Mouse (Mus musculus) frontal cortex, postnatal 36 days (tissue): ENCODE measurements around the gene Cox20.
"Not testable (repeated sequence)": the region's sequence is repeated elsewhere in the genome, so short reads cannot be mapped to it uniquely, and the experiment has no call there.

ENCODE experiments used
- DNase-seq, 2 experiments: peaks; one replicate each; pipeline ENCODE4 v3.0.0; 2022; ENCODE audit warnings: low spot score in 2 of 2

Cox20 gene

DNA sequence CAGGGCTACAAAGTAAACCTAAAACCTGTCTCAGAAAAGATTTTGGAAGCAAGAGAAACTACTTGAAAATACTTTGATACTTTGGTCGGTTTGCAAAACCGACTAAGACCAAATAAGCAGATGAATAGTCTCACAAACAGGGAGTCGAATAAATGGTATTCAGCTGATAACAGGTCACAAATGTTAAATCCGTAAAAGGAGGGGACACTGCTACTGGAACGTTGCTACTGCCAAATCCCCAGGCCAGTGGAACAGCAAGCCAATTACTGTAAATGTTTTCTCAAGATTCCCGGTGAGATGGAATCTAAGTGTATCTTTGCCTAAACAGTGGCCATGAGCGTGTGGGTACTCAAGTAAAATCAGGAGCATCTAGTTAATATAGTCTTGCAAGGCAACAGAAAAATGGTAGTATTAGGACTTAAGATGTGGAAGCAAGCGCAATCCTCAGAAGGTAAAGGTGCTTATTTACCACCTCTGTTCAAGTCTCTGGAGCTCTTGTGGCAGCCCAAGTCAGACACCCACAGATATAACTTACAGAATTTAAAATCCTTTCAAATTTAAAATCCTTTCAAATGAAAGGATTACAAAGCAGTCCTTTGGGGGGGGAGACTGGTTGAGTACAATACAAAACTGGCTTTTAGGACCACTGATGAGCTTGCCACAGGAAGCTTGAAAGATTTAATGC is 1.2 kb downstream of the Cox20 start:
- DNase-seq = no peak

DNA sequence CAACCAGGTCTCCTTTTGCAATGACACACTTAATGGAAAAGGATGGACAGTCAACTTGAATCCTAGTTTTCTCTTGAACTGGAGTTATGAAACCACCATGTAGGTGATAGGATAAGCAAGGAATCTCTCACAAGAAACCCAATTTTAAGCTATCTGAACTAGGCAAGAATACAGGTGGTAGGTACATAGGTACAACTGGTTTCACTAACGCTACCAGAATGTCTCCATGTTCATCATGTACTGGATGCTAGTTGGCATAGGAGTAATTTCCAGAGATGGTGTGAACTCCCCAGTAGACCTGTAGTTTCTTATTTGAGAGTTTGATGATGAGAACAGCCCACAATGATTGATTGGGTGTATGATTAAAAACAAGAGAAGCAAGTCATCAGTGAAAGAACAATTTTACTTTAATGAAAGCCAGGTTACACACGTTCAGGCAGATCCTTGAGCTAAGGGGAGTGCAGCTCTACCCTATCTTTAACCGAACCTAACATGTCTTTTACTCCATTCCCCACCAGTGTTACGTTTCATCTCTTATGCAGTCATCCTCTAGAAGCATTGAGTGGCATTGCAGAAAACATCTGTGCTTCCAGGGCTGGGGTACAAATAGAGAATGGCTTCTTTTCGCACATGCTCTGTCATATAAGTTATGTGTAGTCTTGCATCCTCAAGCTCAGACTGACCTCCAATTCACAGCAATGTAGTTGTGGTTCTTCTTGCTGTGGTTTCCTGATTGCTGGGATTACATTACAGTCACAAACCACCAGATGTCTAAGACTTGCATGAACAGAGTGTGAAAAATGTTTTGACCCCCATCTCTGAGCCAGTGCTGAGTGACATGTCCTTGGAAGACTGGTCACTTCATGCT is 2.0 kb downstream of the Cox20 start:
- no peak for DNase-seq

DNA sequence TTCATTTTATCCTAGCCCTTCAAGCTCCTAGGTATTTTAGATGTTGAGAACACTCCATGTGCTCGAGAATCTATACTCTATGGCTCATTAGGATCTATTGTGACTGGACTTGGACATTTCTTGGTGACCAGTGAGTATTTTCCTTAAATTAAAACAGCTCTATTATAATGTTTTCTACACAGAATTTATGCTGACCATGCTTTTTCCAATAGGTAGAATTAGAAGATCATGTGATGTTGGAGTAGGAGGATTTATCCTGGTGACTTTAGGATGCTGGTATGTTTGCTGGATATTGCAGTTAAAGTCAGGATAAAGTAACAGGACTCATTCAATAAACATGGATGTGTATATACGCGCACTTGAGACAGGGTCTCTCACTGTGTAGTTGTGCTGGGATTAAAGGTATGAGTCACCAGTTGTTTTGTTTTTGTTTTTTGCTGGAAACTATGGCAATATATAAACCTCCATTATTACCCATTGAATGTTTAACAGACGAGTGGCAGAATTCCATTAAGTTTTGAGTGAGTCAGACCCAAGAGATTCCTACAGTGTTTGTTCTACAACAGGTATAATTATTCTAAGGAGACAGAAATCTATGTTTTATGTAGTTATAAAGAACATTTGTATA is 2.9 kb downstream of the Cox20 start:
- no peak for DNase-seq

DNA sequence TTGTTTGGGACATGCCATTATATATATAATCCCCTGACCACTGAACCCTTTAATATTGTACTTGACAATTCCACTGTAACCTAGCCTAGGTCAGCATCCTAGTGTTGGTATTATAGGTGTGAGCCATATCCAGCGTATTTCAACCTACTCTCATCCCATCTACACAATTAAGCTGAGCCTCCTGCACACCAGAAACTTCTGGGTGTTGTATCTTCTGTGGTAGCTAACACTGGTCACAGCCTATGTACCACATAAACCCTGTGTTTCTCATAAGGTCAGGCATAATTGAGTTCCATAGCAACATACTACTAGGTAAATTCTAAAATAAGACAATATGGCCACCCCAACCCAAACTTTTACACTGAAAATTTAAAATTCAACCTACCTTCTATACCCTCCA is 4.3 kb downstream of the Cox20 start:
- no peak for DNase-seq

DNA sequence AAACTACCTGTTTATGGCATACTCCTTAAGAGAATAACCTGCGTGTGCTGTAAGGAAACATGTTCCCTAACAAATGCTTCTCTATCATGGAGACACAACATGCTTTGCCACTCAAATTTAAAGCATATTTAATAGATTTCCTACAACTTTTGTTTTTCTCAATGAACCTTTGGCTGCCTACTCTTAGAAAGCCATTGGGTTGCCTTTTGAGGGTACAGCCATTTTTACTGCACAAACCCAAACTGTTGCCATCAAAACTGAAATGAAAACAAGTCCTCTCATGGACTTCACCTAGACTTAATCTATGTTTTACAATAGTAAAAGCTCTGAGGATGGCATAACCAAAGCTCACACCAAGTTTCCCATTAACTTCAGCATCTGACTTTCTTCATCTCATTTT is 5.6 kb downstream of the Cox20 start:
- DNase-seq = no peak

DNA sequence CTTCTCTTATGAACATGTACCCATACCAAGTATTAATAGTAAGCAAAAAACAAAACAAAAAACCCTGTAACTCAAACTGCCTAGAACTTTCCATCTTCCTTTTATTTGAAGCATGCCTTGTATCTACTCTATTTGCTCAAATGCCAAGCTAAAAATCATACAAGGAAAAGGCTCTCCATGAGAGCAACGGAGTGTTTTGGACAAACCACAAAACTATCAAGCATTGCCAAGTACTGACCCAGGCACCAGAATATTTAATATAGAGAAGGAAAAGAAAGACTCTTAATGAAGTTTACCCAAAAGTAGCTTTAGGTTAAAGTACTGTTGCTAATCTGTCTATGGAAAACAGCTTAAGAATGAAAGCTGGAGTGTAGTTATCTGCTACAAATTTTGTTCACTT is 7.4 kb downstream of the Cox20 start:
- DNase-seq = no peak

DNA sequence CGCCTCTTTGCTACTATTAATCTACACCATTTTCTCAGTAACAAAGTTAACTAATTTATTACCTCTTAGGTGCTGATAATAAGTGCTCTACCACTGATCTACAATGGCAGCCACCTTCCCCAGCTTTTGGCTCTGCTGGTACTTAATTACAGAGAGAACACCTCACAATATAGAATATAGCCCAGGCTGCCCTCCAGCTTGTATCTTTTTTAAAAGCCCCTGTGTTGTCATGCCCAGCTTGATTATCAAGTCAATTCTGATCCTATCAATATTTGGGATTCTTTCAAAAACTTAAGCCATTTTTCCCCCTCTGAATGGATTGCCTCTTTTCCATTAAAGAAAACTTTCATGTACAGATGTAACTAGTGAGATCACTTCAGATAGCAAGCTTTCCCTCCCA is 8.0 kb downstream of the Cox20 start:
- DNase-seq = no peak

DNA sequence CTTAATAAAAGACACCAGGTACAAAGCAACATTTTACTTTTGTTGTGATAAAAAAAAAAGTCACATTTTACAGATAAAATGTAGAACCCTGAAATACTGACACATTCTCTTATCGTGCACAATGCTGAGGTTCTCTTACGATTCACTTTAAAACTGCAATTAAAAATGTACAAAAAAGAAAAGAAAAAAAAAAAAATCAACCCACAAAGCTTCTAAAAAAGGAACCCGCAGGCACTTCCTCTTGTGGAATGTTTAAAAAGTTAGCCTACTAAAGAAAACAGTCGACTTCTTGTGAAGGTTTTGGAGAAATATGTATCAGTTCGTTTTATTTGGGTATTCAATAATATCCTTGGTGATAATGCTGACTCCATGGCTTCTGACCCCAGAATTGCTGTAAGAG is 10.1 kb downstream of the Cox20 start:
- DNase-seq = no peak

DNA sequence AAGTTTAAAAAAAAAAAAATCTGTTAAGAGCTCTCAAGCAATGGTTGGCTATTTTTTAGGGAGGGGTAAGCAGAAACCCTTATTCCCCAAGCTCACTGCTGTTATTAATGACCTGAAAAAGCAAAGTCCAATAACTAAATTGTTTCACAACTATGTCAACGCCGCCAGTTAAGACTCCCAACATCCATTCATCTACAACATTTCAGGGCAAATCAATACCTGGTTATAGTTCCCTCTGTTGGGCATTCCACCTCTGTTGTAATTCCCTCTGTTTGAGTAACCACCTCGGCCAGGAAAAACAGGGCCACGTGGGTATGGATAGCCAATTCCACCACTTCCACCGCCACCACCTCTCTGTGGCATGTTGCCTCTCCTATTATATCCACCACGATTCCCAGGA is 11.0 kb downstream of the Cox20 start:
- DNase-seq = no peak

DNA sequence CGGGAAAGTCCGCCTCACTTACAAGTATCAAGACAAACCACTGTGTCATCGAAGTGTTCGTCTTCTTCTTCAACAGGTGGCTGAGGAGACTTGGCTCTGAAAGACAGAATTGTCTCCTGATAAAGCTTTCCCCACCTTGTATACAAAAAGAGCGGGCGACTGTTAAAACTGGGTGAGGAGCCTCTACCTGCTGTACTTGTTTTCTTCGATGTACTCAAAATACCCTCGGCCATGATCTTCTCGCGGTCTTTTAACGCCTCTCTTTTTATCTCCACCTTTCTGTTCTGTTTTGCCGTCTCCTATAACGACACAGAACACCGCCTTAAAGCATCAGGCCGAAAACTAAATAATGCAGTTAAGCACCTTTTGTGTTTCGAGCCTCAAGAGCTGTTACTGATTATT is 16.9 kb downstream of the Cox20 start:
- DNase-seq = no peak

DNA sequence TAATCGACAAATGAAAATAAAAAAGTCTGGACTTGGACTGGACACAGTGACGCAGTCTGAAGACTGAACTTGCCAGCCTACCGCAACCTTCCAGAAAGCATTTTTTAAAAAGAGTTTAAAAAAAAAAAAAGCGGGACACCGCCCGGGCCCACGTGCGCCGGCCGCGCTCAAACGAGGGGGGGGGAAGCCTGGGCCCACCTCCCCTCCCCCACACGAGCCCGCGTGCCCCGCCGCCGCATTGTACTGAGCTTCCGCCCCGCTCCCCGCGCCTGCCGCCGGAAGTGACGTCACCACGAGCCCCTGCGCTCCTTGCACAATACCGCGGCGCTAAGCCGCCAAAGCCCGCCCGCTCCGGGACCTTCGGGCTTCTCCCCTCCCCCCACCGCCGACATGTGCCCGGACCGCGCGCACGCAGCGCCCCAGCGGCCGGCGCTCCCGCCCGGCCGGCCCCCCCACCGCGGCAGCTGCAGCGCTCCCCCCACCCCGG is 17.4 kb downstream of the Cox20 start:
- peak; percentile 89 for DNase-seq

DNA sequence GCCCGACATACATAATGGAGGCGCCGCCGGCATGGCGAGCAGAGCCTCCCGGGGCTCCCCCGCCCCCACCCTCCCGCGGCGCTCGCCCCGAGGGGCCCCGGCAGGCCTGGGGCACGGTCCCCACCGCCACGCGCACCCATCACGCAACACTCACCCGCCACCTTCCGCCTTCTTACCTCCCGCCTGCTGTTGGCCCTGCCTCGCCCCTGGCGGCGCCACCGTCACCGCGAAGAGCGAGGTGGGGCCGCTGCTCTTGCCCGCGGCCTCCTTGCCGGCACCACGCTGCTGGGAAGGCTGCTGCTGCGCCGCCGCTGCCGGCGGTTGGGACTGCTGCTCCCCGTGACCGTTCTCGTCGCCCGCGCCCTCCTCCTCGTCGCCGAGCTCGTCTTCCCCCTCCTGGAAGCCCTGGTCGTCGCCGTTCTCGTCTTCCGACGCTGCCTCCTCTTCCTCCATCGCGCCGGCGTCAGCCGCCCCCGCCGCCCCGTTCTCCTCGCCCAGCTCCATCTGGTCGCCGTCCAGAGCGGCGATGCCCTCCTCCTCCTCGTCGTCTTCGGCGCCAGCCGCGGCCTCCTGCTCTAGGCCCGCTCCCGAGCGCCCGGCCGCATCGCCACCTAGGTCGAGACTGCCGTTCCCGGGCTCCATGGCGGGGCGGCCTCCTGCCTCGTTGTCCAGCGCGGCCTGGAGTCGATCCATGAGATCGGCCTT is 18.0 kb downstream of the Cox20 start:
- DNase-seq = peak in 1 of 2 experiments; percentile 61

DNA sequence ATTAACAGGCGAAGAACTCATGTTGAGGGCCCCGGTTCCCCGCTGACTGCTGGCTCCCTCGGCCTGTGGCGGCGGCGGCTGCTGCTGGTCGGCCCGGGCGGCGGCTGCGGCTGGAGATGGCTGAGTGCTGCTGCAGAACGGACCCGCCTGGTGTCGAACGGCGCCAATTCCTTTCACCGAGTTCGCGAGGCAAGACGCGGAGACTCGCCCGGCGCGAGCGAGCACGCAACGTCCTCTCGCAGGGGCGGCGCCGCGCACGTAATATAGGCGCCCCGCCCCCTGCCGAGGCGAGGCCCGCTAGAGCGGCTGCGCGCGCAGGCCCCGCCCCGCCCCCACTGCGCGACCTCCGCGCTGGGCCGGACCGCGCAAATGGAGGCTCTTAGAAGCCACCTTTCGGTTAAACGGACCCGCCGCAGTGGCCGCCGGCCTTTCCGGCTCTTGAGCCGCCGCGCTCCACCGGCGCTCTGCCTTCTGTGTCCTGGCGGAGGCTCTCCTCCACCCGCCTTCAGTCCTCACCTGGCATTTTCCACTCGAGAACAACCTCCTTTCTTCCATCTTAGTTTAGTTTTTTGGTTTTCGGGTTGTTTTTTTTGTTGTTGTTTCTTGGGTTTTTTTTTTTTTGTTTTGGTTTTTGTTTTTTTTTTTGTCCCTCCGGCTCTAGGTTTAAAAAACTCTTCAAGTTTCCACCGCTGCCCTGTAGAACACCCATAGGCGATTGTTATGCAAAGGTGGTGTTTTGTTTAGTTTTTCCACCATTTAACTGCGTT is 18.8 kb downstream of the Cox20 start, which contains the start of gene Hnrnpu:
TSS of gene Hnrnpu (minus strand) at position 247 of the 767 bp plus-strand sequence.
- peak; percentile 93 to 97 for DNase-seq

DNA sequence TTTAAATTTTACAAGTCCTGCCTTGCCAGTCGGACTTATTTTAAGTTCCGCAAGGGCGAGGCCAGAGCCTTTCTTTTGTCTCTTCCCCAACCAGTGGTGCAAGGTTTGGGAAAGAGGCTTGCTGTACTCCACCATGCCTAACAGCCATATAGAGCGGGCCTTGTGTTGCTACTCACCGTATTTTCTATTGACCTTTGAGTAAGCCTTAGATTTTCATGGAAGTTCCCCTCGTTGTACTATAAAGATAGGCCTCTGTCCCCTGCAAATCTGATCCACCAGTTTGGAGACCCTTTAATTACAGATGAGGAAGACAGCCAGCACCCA is 19.4 kb downstream of the Cox20 start:
- DNase-seq = peak in 1 of 2 experiments; percentile 19

DNA sequence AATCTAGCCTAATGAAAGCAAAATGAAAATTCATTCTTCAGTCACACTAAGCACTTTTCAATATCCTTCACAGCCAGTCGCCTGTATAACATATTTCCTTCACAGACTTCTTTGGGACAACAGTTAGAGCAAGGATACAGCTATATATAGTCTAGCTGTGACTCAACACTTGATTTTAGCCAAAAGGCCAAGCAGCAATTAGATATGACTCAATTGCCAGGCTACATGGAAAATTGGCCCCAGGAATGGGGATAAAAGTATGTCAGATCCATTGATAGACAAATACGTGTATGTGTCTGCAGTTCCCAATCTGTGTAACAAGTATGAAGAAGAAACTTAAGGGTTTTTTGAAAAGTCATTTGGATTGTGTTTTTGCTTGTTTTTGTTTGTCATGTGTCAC is 21.3 kb downstream of the Cox20 start:
- DNase-seq = no peak

DNA sequence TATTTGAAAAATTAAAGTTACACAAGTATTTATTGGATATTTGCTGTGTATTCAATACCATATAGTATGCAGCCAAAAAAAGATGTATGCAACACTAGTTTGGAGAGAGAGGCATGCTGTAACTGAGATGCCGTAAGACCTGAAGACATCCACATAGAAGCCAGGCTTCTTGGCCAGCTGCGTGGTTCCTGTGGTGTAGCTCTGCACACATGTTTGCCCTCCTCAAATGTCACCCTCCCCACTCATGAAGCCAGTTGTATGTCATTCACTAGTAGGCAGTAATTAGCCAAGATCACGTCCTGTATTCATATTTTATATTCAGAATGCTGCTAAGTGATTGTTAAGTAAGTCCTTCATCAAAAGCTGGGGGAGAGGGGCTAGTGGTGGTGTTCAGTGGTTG is 22.5 kb downstream of the Cox20 start:
- DNase-seq = no peak

DNA sequence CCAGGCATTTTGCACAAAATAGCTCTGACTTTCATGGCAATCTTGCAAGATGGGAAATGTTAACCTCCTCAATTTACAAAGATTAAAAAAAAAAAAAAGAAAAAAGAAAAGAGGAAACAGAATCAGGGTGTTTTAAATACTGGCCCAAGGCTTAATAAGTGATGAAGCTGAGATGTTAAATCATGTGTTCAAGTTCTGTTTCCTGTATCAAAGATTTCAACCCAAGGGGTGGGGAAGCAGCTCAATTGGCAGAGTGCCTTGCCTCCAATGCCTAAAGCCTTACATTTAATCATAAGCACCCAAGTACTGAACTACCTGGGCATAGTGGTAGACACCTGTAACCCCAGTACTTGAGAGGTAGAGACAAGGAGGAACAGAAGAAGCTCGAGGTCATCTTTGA is 23.1 kb downstream of the Cox20 start:
- DNase-seq = no peak

DNA sequence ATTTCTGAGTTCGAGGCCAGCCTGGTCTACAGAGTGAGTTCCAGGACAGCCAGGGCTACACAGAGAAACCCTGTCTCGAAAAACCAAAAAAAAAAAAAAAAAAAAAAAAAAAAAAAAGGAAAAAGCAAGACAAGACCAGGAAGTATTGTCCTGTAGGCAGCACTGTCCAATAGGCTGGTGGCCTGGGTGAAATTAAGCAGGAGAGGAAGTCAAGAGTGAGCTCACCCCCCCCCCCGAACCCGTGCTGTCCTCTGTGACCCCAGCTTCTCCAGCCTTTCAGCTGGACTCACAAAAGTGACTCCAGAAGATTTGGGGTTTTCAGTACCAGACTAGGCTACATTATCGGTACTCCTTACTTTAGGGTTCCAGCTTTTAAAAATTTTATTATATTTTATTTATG is 23.7 kb downstream of the Cox20 start:
- DNase-seq = no peak

DNA sequence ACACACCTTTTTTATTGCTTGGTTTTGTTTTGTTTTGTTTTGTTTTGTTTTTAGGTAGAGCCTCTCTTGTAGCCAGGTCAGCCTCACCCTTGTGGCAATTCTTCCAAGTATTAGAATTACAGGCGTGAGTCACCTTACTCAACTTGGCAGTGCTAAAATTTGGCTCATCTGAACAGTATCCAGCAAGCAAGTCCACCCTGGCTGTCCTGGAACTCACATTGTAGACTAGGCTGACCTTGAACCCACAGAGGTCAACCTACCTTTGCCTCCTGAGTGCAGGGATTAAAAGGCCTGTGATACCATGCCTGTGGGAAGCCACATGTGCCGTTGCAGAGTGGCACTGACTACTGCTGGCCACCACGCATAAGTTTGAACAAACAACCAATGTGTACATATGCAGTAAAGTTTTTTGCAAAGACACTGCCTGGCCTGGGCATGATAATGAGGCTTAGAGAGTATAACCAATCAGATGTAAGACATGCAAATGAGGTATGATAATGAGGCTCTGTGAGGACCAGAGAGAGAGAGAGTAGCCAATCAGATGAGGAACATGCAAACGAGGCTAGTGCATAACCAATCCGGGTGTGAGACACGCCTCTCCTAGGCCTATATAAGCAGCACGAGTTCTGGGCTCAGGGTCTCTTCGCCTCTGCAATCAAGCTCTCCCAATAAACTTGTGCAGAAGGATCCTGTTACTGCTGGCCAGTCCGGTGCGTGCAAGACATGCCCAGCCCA is 25.3 kb downstream of the Cox20 start:
- not testable (repeated sequence) for DNase-seq

DNA sequence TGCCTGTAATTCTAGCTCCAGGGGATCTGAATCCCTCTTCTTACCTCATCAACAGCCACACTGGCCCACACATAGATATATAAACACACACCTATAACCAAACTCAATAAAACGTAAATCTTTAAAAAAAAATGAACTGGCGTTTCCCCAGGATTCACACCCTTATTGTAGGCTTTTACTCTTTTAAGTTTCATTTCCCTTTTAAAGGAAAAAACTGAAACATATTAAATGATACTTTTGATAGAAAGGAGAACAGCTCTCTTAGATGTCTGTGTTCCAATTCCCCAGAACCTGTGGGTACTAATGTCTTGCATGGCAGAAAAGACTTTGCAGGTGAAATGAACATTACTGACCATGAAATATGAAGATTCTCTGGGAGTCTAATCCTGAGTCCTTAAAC is 31.9 kb downstream of the Cox20 start:
- DNase-seq = no peak

DNA sequence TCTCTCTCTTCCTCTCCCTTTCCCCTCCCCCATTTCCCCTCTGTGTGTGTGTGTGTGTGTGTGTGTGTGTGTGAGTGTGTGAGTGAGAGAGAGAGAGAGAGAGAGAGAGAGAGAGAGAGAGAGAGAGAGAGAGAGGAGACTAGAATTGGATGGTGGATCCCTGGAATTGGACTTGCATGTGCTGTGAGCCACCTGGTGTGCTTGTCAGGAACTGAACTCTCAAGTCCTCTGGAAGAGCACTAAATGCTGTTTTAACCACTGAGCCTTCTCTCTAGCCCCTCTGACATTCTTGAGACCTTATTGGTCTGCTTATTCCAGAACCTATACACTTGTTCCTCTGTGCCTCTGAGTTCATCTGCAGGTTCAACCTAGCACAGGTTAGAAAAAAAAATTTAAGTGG is 32.7 kb downstream of the Cox20 start:
- no peak for DNase-seq
